Mouse (Mus musculus) embryonic fibroblast, embryonic 13.5 days (primary cell): ENCODE data around the gene Gsg1l.

Source experiments
- CTCF ChIP-seq: IDR thresholded peaks from 2 replicates; pipeline ENCODE4 v1.5.1; 2011; ENCODE audit warnings: mild to moderate bottlenecking, control low read depth, low read length, moderate library complexity, borderline replicate concordance; ENCODE audit not compliant: insufficient read depth
- POLR2A ChIP-seq: IDR thresholded peaks from 2 replicates; pipeline ENCODE4 v1.6.1; 2011; ENCODE audit warnings: low read depth, mild to moderate bottlenecking, control low read depth, low read length, moderate library complexity

DNA sequence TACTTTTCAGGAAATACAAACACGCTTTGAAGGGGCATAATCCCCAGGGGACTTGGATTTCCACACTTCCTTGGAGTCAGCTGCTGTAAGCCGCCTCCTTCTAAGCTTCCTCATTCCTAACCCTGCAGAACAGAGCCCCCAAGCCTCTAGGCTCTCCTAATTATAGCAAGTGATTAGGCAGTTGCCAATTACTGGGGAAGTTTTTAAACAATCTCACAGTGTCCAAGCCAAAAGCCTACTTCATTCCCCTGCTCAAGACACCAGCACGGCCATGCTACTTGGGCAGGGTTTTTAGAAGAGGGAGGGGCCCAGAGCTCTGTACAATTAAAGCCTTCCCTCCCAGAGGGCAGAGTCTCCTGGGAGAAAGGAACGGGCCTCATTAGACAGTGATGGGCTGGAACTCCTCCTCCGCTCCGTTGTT, 4.1 kb upstream of the Gsg1l start:
- TF ChIP-seq POLR2A = no peak
- no peak for TF ChIP-seq CTCF
